Mouse (Mus musculus): ENCODE results near the gene Aqp7.

- TF ChIP-seq CTCF (IDR thresholded peaks at IDR 0.05) (no peak), EP300 (IDR thresholded peaks at IDR 0.05) (no peak)
Observed at GRCm38 (mm10) chr4:41047524-41048271, at the start of gene Aqp7.
